Mouse (Mus musculus) MEL-GATA-1-ER (cell line): ENCODE data around the gene Gm4847.

Experiments used
- DNase-seq: peaks from one replicate; pipeline ENCODE4 v3.0.0-alpha.2; 2012; ENCODE audit warnings: low read depth; ENCODE audit errors: extremely low read depth

Gene Gm4847

GRCm38 (mm10) chr1:166647593-166647992 is at the start of gene Gm4847:
Gene Gm4847, minus strand, starts transcription at chr1:166647693.
- no peak for DNase-seq

- no peak for DNase-seq
Measured at GRCm38 (mm10) chr1:166681745-166682144, 34.3 kb upstream of the Gm4847 start, which contains the start of gene Fmo9. Gene Fmo9, minus strand, starts transcription at chr1:166681845.

- no peak for DNase-seq
Measured at GRCm38 (mm10) chr1:166669264-166669663, 21.8 kb upstream of the Gm4847 start.

- no peak for DNase-seq
Measured at GRCm38 (mm10) chr1:166660800-166661199, 13.3 kb upstream of the Gm4847 start.
